Mouse (Mus musculus) cerebellum, adult 2 months (tissue): ENCODE measurements around the gene Lat. TPM values are rescaled to one million over a fixed set of nuclear protein-coding genes. Genes with fewer than 3 reads are reported as not detected.
"Not testable (repeated sequence)": the region's sequence is repeated elsewhere in the genome, so short reads cannot be mapped to it uniquely, and the experiment has no call there.

ENCODE experiments used
- DNase-seq, 2 experiments: peaks; one replicate each; pipeline ENCODE4 v3.0.0; 2021
- H3K27ac ChIP-seq: fragments of 200-500 bp; 2 replicates; pipeline ENCODE4 v1.5.1; 2012; ENCODE audit warnings: low read length, control low read depth, inconsistent platforms; ENCODE audit not compliant: insufficient read depth
- H3K27me3 ChIP-seq: fragments of 200-500 bp; 2 replicates; pipeline ENCODE4 v1.6.1; 2012; ENCODE audit warnings: inconsistent platforms, mild to moderate bottlenecking, low read length, moderate library complexity; ENCODE audit not compliant: control insufficient read depth, insufficient read depth
- H3K4me1 ChIP-seq: fragments of 200-500 bp; 2 replicates; pipeline ENCODE4 v1.6.1; 2011; ENCODE audit warnings: low read length; ENCODE audit not compliant: control insufficient read depth, insufficient read depth
- H3K4me3 ChIP-seq: fragments of 200-500 bp; replicated peaks from 2 replicates; pipeline ENCODE3; 2011; ENCODE audit warnings: mild to moderate bottlenecking, low read depth, low read length, control low read depth; ENCODE audit not compliant: insufficient read depth
- CTCF ChIP-seq: fragments of 200-500 bp; IDR thresholded peaks from 2 replicates; pipeline ENCODE4 v1.5.1; 2011; ENCODE audit warnings: low read depth, mild to moderate bottlenecking, control low read depth, low read length, moderate library complexity, borderline replicate concordance; ENCODE audit not compliant: insufficient read depth
- POLR2A ChIP-seq: fragments of 200-500 bp; IDR thresholded peaks from 2 replicates; pipeline ENCODE4 v1.6.1; 2011; ENCODE audit warnings: low read length, control low read depth, borderline replicate concordance; ENCODE audit not compliant: insufficient read depth
- WGBS: fragments of 180-500 bp; shearing (Covaris S2); methylation state at CpG from one replicate; pipeline ENCODE4 v1.1.7; 2018; 5-methylcytosine and 5-hydroxymethylcytosine counted together
- polyA plus RNA-seq: library from polyadenylated mRNA; depleted of rRNA; stranded (reverse); fragments of >200 nt; gene quantifications from 2 replicates; pipeline ENCODE4 v1.2.3, GENCODE M21; 2012

The Lat gene
- polyA plus RNA-seq, 1 experiment = 1.6 TPM

GRCm38 (mm10) chr7:126340896-126341295 is 28.5 kb downstream of the Lat start:
- TF ChIP-seq POLR2A (no peak), CTCF (no peak)
- no peak for DNase-seq
- Histone ChIP-seq H3K27me3 (no peaks in the 10 kb centered on the region), H3K4me3 (no peak overlapping the region), H3K27ac (no peak overlapping the region), H3K4me1 (no peaks in the 10 kb centered on the region)
- WGBS = 46% methylated on average over 6 of the region's 6 CpGs

GRCm38 (mm10) chr7:126340206-126340618 is 29.2 kb downstream of the Lat start:
- WGBS = 72% methylated on average over 6 of the region's 6 CpGs
- Histone ChIP-seq H3K27ac (no peak overlapping the region), H3K4me1 (no peaks in the 10 kb centered on the region), H3K4me3 (no peak overlapping the region), H3K27me3 (no peaks in the 10 kb centered on the region)
- DNase-seq = no peak
- TF ChIP-seq POLR2A (no peak), CTCF (no peak)

- no peak for DNase-seq
- H3K27me3 ChIP-seq = no peaks in the 10 kb centered on the region
- H3K4me1 ChIP-seq = no peaks in the 10 kb centered on the region
- H3K4me3 ChIP-seq = no peak overlapping the region
- WGBS = 58% methylated on average over 8 of the region's 8 CpGs
- TF ChIP-seq POLR2A = no peak
- TF ChIP-seq CTCF = no peak
- no peak overlapping the region for H3K27ac ChIP-seq
Measured at GRCm38 (mm10) chr7:126339521-126339971, 29.8 kb downstream of the Lat start.

DNA sequence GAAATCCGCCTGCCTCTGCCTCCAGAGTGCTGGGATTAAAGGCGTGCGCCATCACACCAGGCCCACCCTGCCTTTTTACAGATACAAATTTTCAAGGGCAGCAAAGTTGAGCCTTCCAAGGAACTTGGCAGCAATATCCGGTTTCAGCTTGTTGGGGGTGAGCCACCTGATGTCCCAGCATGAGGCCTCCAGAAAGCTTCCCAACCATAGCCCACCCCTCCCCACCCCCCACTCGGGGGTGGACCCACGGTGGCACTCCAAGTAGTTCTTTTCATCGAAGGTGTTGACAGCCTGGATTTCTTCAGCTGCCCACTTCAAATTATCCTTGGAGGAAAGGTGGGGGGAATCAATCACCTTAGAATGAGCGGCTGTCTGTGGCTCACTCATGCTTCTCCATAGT is 30.5 kb downstream of the Lat start:
- no peak for DNase-seq
- no peaks in the 10 kb centered on the region for H3K27me3 ChIP-seq
- no peak for TF ChIP-seq CTCF
- TF ChIP-seq POLR2A = no peak
- no peak overlapping the region for H3K27ac ChIP-seq
- no peaks in the 10 kb centered on the region for H3K4me1 ChIP-seq
- 66% methylated on average over 8 of the region's 8 CpGs for WGBS
- no peak overlapping the region for H3K4me3 ChIP-seq

GRCm38 (mm10) chr7:126335556-126335955 is 33.8 kb downstream of the Lat start:
- Histone ChIP-seq H3K4me3 (no peak overlapping the region), H3K27me3 (no peaks in the 10 kb centered on the region), H3K27ac (no peak overlapping the region), H3K4me1 (no peaks in the 10 kb centered on the region)
- no peak for DNase-seq
- 85% methylated on average over 1 of the region's 1 CpGs for WGBS
- TF ChIP-seq CTCF (peak; percentile 34; the same call in 1 of the 2 replicates), POLR2A (no peak)

GRCm38 (mm10) chr7:126332691-126333090 is 36.7 kb downstream of the Lat start:
- no peaks in the 10 kb centered on the region for H3K4me1 ChIP-seq
- no peaks in the 10 kb centered on the region for H3K27me3 ChIP-seq
- H3K4me3 ChIP-seq = no peak overlapping the region
- 70% methylated on average over 3 of the region's 3 CpGs for WGBS
- no peak for DNase-seq
- no peak for TF ChIP-seq CTCF
- TF ChIP-seq POLR2A = no peak
- no peak overlapping the region for H3K27ac ChIP-seq

- no peak for DNase-seq
- no peaks in the 10 kb centered on the region; the same call in 1 of the 2 replicates for H3K27me3 ChIP-seq
- H3K4me1 ChIP-seq = no peaks in the 10 kb centered on the region
- H3K4me3 ChIP-seq = no peak overlapping the region
- WGBS = 59% methylated on average over 2 of the region's 2 CpGs
- H3K27ac ChIP-seq = no peak overlapping the region
- TF ChIP-seq POLR2A = no peak
- TF ChIP-seq CTCF = no peak
Measured at GRCm38 (mm10) chr7:126330693-126331092, 38.7 kb downstream of the Lat start.

- no peak overlapping the region for H3K27ac ChIP-seq
- no peaks in the 10 kb centered on the region; the same call in 1 of the 2 replicates for H3K27me3 ChIP-seq
- TF ChIP-seq CTCF = no peak
- no peak for TF ChIP-seq POLR2A
- WGBS = 83% methylated on average over 9 of the region's 9 CpGs
- H3K4me1 ChIP-seq = no peaks in the 10 kb centered on the region
- no peak for DNase-seq
- H3K4me3 ChIP-seq = no peak overlapping the region
Measured at GRCm38 (mm10) chr7:126329907-126330645, 39.3 kb downstream of the Lat start.

DNA sequence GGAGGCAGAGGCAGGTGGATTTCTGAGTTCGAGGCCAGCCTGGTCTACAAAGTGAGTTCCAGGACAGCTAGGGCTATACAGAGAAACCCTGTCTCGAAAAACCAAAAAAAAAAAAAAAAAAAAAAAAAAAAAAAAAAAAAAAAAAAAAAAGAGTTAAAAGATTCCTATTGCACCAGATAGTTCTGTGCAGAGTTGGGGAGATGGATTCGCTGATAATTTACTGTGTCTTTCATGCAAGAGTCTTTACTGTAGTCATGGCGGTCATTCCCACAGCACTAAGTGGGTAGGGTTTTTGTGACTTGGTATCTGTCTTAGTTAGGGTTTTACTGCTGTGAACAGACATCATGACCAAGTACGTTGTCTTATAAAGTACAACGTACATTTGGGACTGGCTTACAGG is 40.5 kb downstream of the Lat start:
- H3K27ac ChIP-seq, H3K4me3 ChIP-seq, DNase-seq, H3K4me1 ChIP-seq, H3K27me3 ChIP-seq: not testable (repeated sequence)
- WGBS = 81% methylated on average over 5 of the region's 6 CpGs

DNA sequence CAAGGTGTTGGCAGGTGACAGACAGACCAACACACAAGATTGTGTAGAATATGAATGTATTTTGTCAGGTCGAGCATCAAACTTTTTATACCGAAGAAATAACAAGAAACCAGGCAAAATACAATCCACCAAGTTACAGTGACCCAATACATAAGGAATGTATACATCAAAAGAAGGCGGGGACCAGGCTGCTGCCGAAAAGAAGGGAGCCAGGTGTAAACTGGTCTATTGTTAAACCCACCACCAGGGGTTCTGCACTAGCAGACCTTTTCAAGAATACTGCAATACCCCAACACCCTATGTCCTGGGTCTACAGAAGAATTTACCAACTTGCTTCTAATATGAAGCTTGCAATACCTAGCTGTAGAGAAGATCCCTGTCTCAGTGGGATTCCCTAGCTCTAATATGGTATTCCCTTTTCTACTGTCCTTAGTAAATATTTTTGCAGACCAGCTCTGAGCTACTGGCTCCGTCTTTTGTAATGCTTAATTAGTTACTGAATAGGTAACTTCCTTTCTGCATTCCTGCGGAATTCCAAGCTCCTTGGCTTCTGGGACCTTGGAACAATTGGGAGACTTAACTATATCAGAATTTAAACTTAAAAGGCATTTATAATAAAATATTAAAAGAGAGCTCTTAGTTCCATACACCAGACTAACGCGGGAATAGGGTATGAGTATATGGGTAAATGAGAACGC is 43.6 kb downstream of the Lat start:
- H3K27me3 ChIP-seq, H3K4me3 ChIP-seq, H3K27ac ChIP-seq, H3K4me1 ChIP-seq, DNase-seq: not testable (repeated sequence)
- WGBS = 19% methylated on average over 9 of the region's 9 CpGs
